Mouse (Mus musculus) midbrain, embryonic 13.5 days (tissue): ENCODE results near the gene Btla. TPM values are rescaled to one million over a fixed set of nuclear protein-coding genes. Genes with fewer than 3 reads are reported as not detected.
A peak's percentile ranks its signal among the peaks of the same experiment; 100 is the strongest.

Experiments used
- ATAC-seq: fragments of 200-750 bp; cut with Nextera tagmentation; 2 replicates; pipeline ENCODE4 v1.8.0; 2017; ENCODE audit warnings: mild to moderate bottlenecking, moderate TSS enrichment, moderate library complexity
- H3K27ac ChIP-seq: fragments of 300-500 bp; sonication (generic); 2 replicates; pipeline ENCODE4 v1.5.1; 2015; ENCODE audit warnings: inconsistent platforms, mild to moderate bottlenecking, moderate library complexity
- H3K27me3 ChIP-seq: fragments of 300-500 bp; sonication (generic); 2 replicates; pipeline ENCODE4 v1.6.1; 2015; ENCODE audit warnings: mild to moderate bottlenecking, inconsistent platforms
- H3K36me3 ChIP-seq: fragments of 300-500 bp; sonication (generic); 2 replicates; pipeline ENCODE4 v1.6.1; 2015; ENCODE audit warnings: mild to moderate bottlenecking, inconsistent platforms
- H3K4me1 ChIP-seq: fragments of 300-500 bp; sonication (generic); replicated peaks from 2 replicates; pipeline ENCODE4 v1.6.1; 2015; ENCODE audit warnings: inconsistent platforms
- H3K4me2 ChIP-seq: fragments of 300-500 bp; sonication (generic); replicated peaks from 2 replicates; pipeline ENCODE4 v1.6.1; 2015; ENCODE audit warnings: moderate library complexity, mild to moderate bottlenecking, inconsistent platforms
- H3K4me3 ChIP-seq: fragments of 300-500 bp; sonication (generic); replicated peaks from 2 replicates; pipeline ENCODE4 v1.5.1; 2015; ENCODE audit warnings: mild to moderate bottlenecking, inconsistent platforms
- H3K9ac ChIP-seq: fragments of 300-500 bp; sonication (generic); replicated peaks from 2 replicates; pipeline ENCODE4 v1.6.1; 2015; ENCODE audit warnings: mild to moderate bottlenecking, inconsistent platforms
- H3K9me3 ChIP-seq: fragments of 300-500 bp; sonication (generic); 2 replicates; pipeline ENCODE4 v1.6.1; 2016; ENCODE audit warnings: mild to moderate bottlenecking, inconsistent platforms
- WGBS: fragments of 180-500 bp; shearing (Covaris S2); methylation state at CpG from one replicate; pipeline ENCODE4 v1.1.7; 2015; 5-methylcytosine and 5-hydroxymethylcytosine counted together
- polyA plus RNA-seq: library from polyadenylated mRNA; unstranded; fragments of >200 nt; fragmentation: Nextera tagmentation; extraction: Ambion mirVana; gene quantifications from 2 replicates; pipeline ENCODE4 v1.2.1, GENCODE M21; 2015

Btla gene
- polyA plus RNA-seq: 0.15 and 0.46 TPM in 2 replicates

DNA sequence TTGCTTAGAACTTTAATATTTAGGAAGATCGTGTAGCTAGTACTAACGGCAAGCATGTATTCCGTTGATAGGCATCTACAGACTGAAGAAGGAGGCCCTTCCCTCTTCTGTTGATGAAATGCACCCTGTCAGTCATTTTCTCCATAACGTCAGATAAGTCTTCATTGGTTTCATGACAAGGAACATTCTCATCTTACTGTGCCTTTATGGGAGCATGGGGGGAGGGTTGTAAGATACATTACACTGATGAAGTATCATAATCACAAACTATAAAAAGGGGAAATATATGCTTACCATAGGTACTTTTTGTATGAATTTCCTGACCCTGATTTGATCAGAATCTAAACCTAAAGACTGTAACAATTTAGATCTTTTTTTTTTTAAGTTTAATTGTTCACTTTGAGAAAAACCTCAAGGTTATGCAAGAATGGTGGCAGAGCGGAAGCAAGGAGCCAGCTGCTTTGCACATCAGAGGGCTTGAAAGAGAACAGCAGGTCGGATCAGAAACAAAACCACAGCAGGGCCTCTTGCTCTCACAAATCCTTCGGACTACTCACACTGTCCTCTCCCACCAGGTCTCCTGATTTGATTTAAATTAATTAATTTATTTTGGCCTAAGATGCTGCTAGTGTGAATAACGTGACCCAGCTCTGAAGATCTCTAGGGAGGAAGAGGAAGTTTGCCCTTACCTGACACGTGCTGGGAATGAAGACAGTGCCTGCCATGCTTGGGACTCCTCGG is at the start of gene Btla:
Gene Btla (plus strand): TSS at position 668 of the 741 bp plus-strand sequence.
- Histone ChIP-seq H3K4me2 (no peak within 1 kb of the TSS), H3K27ac (no peak within 1 kb of the TSS), H3K4me3 (no peak within 1 kb of the TSS), H3K27me3 (no peaks in the 10 kb centered on the region), H3K36me3 (no peaks in the 10 kb centered on the region), H3K4me1 (peaks cover 8% of the 10 kb centered on the region; the same call in 1 of the 2 replicates), H3K9ac (no peak within 1 kb of the TSS), H3K9me3 (no peaks in the 10 kb centered on the region)
- peak; percentile 45; the same call in 1 of the 2 replicates for ATAC-seq
- 33% methylated on average over 10 of the region's 10 CpGs for WGBS

GRCm38 (mm10) chr16:45178552-45178951 is 45.6 kb upstream of the Btla start:
- H3K27ac ChIP-seq: no peak overlapping the region
- H3K9ac ChIP-seq: no peak overlapping the region
- 83% methylated on average over 2 of the region's 2 CpGs for WGBS
- H3K4me1 ChIP-seq: no peaks in the 10 kb centered on the region
- H3K4me2 ChIP-seq: no peak overlapping the region
- ATAC-seq: no peak
- H3K36me3 ChIP-seq: peaks cover 17% of the 10 kb centered on the region
- no peaks in the 10 kb centered on the region for H3K27me3 ChIP-seq
- H3K4me3 ChIP-seq: no peak overlapping the region
- H3K9me3 ChIP-seq: no peaks in the 10 kb centered on the region

- no peak for ATAC-seq
- no peak overlapping the region for H3K27ac ChIP-seq
- no peak overlapping the region for H3K9ac ChIP-seq
- H3K4me2 ChIP-seq: no peak overlapping the region
- H3K4me3 ChIP-seq: no peak overlapping the region
- H3K9me3 ChIP-seq: no peaks in the 10 kb centered on the region
- WGBS: 93% methylated on average over 5 of the region's 5 CpGs
- H3K27me3 ChIP-seq: no peaks in the 10 kb centered on the region
- H3K4me1 ChIP-seq: no peaks in the 10 kb centered on the region
- peaks cover 15% of the 10 kb centered on the region for H3K36me3 ChIP-seq
These were observed 42.3 kb upstream of the Btla start for GRCm38 (mm10) chr16:45181824-45182223.

DNA sequence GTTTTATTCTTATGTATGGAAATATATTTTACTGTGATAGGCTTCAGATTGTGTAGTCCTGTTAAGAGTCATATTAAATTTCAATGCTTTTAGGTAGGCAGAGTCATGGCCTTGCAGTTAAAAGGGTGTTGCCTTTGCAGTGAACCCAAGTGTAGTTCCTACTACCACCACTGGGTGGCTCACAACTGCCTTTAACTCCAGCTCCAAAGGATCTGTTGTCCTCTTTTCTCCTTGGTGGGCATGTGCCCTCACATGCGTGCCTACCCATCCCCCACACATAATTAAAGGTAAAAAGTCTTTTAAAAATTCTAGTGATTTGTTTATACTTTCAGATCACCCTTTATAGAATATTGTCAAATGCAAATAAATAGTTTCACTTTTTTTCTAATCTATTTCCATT is 31.5 kb upstream of the Btla start:
- Histone ChIP-seq H3K27me3 (no peaks in the 10 kb centered on the region), H3K9ac (no peak overlapping the region), H3K27ac (no peak overlapping the region), H3K4me3 (no peak overlapping the region), H3K4me2 (no peak overlapping the region), H3K36me3 (peaks cover 13% of the 10 kb centered on the region; the same call in 1 of the 2 replicates), H3K4me1 (no peaks in the 10 kb centered on the region), H3K9me3 (no peaks in the 10 kb centered on the region)
- 5% methylated on average over 1 of the region's 1 CpGs for WGBS
- ATAC-seq: peak; percentile 83

DNA sequence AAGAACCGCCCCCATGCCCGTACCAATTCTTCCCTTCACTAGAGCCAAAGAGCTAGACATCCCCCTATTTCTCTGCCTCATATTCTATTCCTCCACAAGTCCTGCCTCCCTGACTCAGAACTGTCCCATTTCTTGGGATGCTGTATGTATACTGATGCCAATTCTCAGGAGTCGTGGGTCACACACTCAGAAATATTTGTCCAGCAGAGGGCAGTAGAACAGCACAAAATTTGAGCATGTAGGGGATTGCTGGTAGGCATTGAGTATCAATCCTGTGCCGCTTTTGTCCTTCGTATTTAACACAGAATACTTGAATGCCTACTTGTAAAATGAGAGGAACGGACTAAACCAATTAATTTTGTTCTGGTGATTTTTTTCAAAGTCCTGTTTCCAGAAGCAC is 27.3 kb upstream of the Btla start:
- 34% methylated on average over 6 of the region's 6 CpGs for WGBS
- no peak overlapping the region for H3K9ac ChIP-seq
- H3K36me3 ChIP-seq: no peaks in the 10 kb centered on the region
- H3K4me2 ChIP-seq: no peak overlapping the region
- H3K9me3 ChIP-seq: no peaks in the 10 kb centered on the region
- H3K4me1 ChIP-seq: no peaks in the 10 kb centered on the region
- H3K27ac ChIP-seq: no peak overlapping the region
- no peak overlapping the region for H3K4me3 ChIP-seq
- no peaks in the 10 kb centered on the region for H3K27me3 ChIP-seq
- ATAC-seq: peak; percentile 88

- no peak overlapping the region for H3K9ac ChIP-seq
- H3K9me3 ChIP-seq: no peaks in the 10 kb centered on the region
- no peak overlapping the region for H3K4me2 ChIP-seq
- no peak overlapping the region for H3K4me3 ChIP-seq
- no peak for ATAC-seq
- no peaks in the 10 kb centered on the region for H3K27me3 ChIP-seq
- H3K4me1 ChIP-seq: no peaks in the 10 kb centered on the region
- no peak overlapping the region for H3K27ac ChIP-seq
- 93% methylated on average over 2 of the region's 2 CpGs for WGBS
- H3K36me3 ChIP-seq: no peaks in the 10 kb centered on the region
These were observed 22.7 kb upstream of the Btla start for GRCm38 (mm10) chr16:45201395-45201794.

DNA sequence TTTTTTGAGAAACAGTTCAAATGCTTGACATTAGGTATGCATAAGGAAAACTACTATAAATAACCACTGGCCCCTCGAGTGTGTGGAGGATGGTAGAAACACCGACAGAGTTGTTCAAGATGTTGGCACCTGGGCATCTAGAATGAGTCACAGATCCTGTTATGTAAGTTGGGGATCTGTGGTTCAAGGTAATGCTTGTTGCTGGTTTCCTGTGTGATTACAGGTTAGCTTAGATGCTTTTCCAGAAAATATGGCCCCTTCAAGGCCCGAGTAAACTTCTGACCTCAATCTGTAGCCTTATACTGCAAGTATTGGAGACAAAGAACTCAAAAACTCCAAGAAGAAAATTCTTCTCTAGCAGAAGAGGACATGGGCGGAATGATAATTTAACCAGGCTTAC is 19.7 kb upstream of the Btla start:
- 89% methylated on average over 4 of the region's 4 CpGs for WGBS
- no peak overlapping the region for H3K4me3 ChIP-seq
- H3K9ac ChIP-seq: no peak overlapping the region
- H3K9me3 ChIP-seq: no peaks in the 10 kb centered on the region
- no peaks in the 10 kb centered on the region for H3K27me3 ChIP-seq
- H3K4me2 ChIP-seq: no peak overlapping the region
- H3K36me3 ChIP-seq: no peaks in the 10 kb centered on the region
- no peak overlapping the region for H3K27ac ChIP-seq
- no peaks in the 10 kb centered on the region for H3K4me1 ChIP-seq
- no peak for ATAC-seq

GRCm38 (mm10) chr16:45204859-45205670 is 19.1 kb upstream of the Btla start:
- ATAC-seq: no peak
- H3K9me3 ChIP-seq: no peaks in the 10 kb centered on the region
- no peaks in the 10 kb centered on the region for H3K4me1 ChIP-seq
- no peaks in the 10 kb centered on the region for H3K36me3 ChIP-seq
- no peaks in the 10 kb centered on the region for H3K27me3 ChIP-seq
- no peak overlapping the region for H3K27ac ChIP-seq
- no peak overlapping the region for H3K9ac ChIP-seq
- no peak overlapping the region for H3K4me3 ChIP-seq
- H3K4me2 ChIP-seq: no peak overlapping the region
- WGBS: 73% methylated on average over 12 of the region's 12 CpGs

DNA sequence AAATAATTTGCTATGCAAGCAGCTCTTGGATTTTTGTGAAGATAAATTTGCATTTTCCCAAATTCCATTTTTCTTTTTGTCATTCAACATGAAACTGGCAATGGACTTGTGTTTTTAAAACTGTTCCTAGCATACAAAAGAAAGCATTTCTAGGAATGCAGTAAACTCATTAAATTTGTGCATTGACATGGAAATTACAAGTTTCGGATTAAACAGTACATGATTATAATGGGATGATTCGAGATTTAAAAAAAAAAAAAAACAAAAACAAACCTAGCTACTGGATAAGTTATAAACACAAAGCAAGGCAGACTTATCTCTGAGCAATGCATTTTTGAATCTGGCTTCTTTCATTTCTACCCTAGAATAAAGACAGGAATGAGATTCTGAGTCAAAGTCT is 2.1 kb upstream of the Btla start:
- Histone ChIP-seq H3K27ac (no peak overlapping the region), H3K36me3 (no peaks in the 10 kb centered on the region), H3K9me3 (no peaks in the 10 kb centered on the region), H3K9ac (no peak overlapping the region), H3K4me2 (no peak overlapping the region), H3K27me3 (no peaks in the 10 kb centered on the region), H3K4me1 (peaks cover 13% of the 10 kb centered on the region; the same call in 1 of the 2 replicates), H3K4me3 (no peak overlapping the region)
- ATAC-seq: no peak
- WGBS: 73% methylated on average over 2 of the region's 2 CpGs

- ATAC-seq: no peak
These were observed 1.3 kb upstream of the Btla start for GRCm38 (mm10) chr16:45222771-45223170.

GRCm38 (mm10) chr16:45224431-45225008 is 405 bp downstream of the Btla start:
- ATAC-seq: no peak
- Histone ChIP-seq H3K9me3 (no peaks in the 10 kb centered on the region), H3K4me3 (no peak overlapping the region), H3K9ac (no peak overlapping the region), H3K4me1 (peaks cover 8% of the 10 kb centered on the region; the same call in 1 of the 2 replicates), H3K4me2 (no peak overlapping the region), H3K36me3 (no peaks in the 10 kb centered on the region), H3K27ac (no peak overlapping the region), H3K27me3 (no peaks in the 10 kb centered on the region)
- WGBS: 49% methylated on average over 4 of the region's 4 CpGs

More at GRCm38 (mm10) chr16:45222771-45223170, 1.3 kb upstream of the Btla start:
- Histone ChIP-seq H3K9ac (no peak overlapping the region), H3K27ac (no peak overlapping the region), H3K4me3 (no peak overlapping the region), H3K9me3 (no peaks in the 10 kb centered on the region), H3K27me3 (no peaks in the 10 kb centered on the region), H3K4me2 (no peak overlapping the region), H3K4me1 (peaks cover 8% of the 10 kb centered on the region; the same call in 1 of the 2 replicates), H3K36me3 (no peaks in the 10 kb centered on the region)
- WGBS: 97% methylated on average over 3 of the region's 3 CpGs

GRCm38 (mm10) chr16:45227002-45227401 is 2.9 kb downstream of the Btla start:
- H3K4me1 ChIP-seq: peaks cover 8% of the 10 kb centered on the region; the same call in 1 of the 2 replicates
- H3K4me3 ChIP-seq: no peak overlapping the region
- H3K36me3 ChIP-seq: no peaks in the 10 kb centered on the region
- no peak overlapping the region for H3K4me2 ChIP-seq
- H3K27ac ChIP-seq: no peak overlapping the region
- H3K27me3 ChIP-seq: no peaks in the 10 kb centered on the region
- ATAC-seq: no peak
- WGBS: 85% methylated on average over 1 of the region's 1 CpGs
- H3K9me3 ChIP-seq: no peaks in the 10 kb centered on the region
- no peak overlapping the region for H3K9ac ChIP-seq
